Mouse (Mus musculus): ENCODE measurements at regions not wholly inside any gene's neighbourhood (a gene's known extent, or its start where the extent isn't known, plus 50 kb on each side); places are given as distances from the start of the nearest gene placed in this dataset.
A peak's percentile ranks its signal among the peaks of the same experiment; 100 is the strongest.

GRCm38 (mm10) chr9:41326772-41327560 is 165.5 kb upstream of the Ubash3b start:
- Histone ChIP-seq H3K4me1 (no peaks in the 10 kb centered on the region), H3K27ac (0 out of 2 replicates have a peak overlapping the region, but pooled peaks have one; percentile 45), H3K27me3 (replicated peaks) (no peaks in the 10 kb centered on the region), H3K4me2 (no peak overlapping the region), H3K4me3 (no peak overlapping the region), H3K9me3 (replicated peaks) (no peaks in the 10 kb centered on the region), H3K36me3 (no peaks in the 10 kb centered on the region), H3K9ac (no peak overlapping the region)
- 49% methylated on average over 10 of the region's 10 CpGs for WGBS (ENCODE audit: insufficient replicate concordance)
- no peak for ATAC-seq

GRCm38 (mm10) chr9:41321521-41321920 is 160.0 kb upstream of the Ubash3b start:
- no peaks in the 10 kb centered on the region for H3K27me3 ChIP-seq (replicated peaks)
- no peaks in the 10 kb centered on the region for H3K4me1 ChIP-seq
- H3K4me2 ChIP-seq, result no peak overlapping the region
- H3K4me3 ChIP-seq, result no peak overlapping the region
- H3K27ac ChIP-seq, result no peak overlapping the region
- H3K9ac ChIP-seq, result no peak overlapping the region
- no peaks in the 10 kb centered on the region for H3K9me3 ChIP-seq (replicated peaks)
- no peak for ATAC-seq
- WGBS (ENCODE audit: insufficient replicate concordance), result 53% methylated on average over 7 of the region's 7 CpGs
- H3K36me3 ChIP-seq, result no peaks in the 10 kb centered on the region

- Histone ChIP-seq H3K9me3 (replicated peaks) (no peaks in the 10 kb centered on the region), H3K27me3 (replicated peaks) (no peaks in the 10 kb centered on the region), H3K9ac (no peak overlapping the region), H3K27ac (no peak overlapping the region), H3K4me2 (no peak overlapping the region), H3K36me3 (no peaks in the 10 kb centered on the region), H3K4me1 (no peaks in the 10 kb centered on the region), H3K4me3 (no peak overlapping the region)
- WGBS (ENCODE audit: insufficient replicate concordance), result 38% methylated on average over 2 of the region's 2 CpGs
- ATAC-seq, result no peak
Measured at GRCm38 (mm10) chr9:41319066-41319465, 157.6 kb upstream of the Ubash3b start.

- no peak for ATAC-seq
- H3K9me3 ChIP-seq (replicated peaks), result no peaks in the 10 kb centered on the region
Measured at GRCm38 (mm10) chr9:41306229-41306628, 144.7 kb upstream of the Ubash3b start.

GRCm38 (mm10) chr9:41303494-41303828 is 142.0 kb upstream of the Ubash3b start:
- H3K27me3 ChIP-seq (replicated peaks), result no peaks in the 10 kb centered on the region; the same call in 1 of the 2 replicates
- no peak overlapping the region for H3K4me2 ChIP-seq
- H3K4me1 ChIP-seq, result no peaks in the 10 kb centered on the region
- no peak overlapping the region for H3K9ac ChIP-seq
- no peak for ATAC-seq
- H3K4me3 ChIP-seq, result no peak overlapping the region
- no peaks in the 10 kb centered on the region for H3K36me3 ChIP-seq
- WGBS (ENCODE audit: insufficient replicate concordance), result 63% methylated on average over 3 of the region's 3 CpGs
- no peaks in the 10 kb centered on the region for H3K9me3 ChIP-seq (replicated peaks)
- no peak overlapping the region for H3K27ac ChIP-seq

More at GRCm38 (mm10) chr9:41306229-41306628, 144.7 kb upstream of the Ubash3b start:
- H3K9ac ChIP-seq, result no peak overlapping the region
- H3K27me3 ChIP-seq (replicated peaks), result no peaks in the 10 kb centered on the region; the same call in 1 of the 2 replicates
- no peak overlapping the region for H3K4me2 ChIP-seq
- H3K4me1 ChIP-seq, result no peaks in the 10 kb centered on the region
- H3K27ac ChIP-seq, result no peak overlapping the region
- H3K4me3 ChIP-seq, result no peak overlapping the region
- no peaks in the 10 kb centered on the region for H3K36me3 ChIP-seq

- no peak overlapping the region for H3K4me3 ChIP-seq
Measured at GRCm38 (mm10) chr9:41302809-41303493, 141.5 kb upstream of the Ubash3b start.

GRCm38 (mm10) chr9:41286145-41286468 is 124.6 kb upstream of the Ubash3b start:
- Histone ChIP-seq H3K4me1 (no peaks in the 10 kb centered on the region), H3K27ac (no peak overlapping the region), H3K9ac (no peak overlapping the region), H3K4me2 (no peak overlapping the region), H3K4me3 (no peak overlapping the region), H3K9me3 (replicated peaks) (no peaks in the 10 kb centered on the region), H3K27me3 (replicated peaks) (no peaks in the 10 kb centered on the region), H3K36me3 (no peaks in the 10 kb centered on the region)
- 74% methylated on average over 4 of the region's 4 CpGs for WGBS (ENCODE audit: insufficient replicate concordance)
- no peak for ATAC-seq

More at GRCm38 (mm10) chr9:41302809-41303493, 141.5 kb upstream of the Ubash3b start:
- WGBS (ENCODE audit: insufficient replicate concordance), result 53% methylated on average over 8 of the region's 8 CpGs
- no peaks in the 10 kb centered on the region for H3K4me1 ChIP-seq
- no peaks in the 10 kb centered on the region for H3K9me3 ChIP-seq (replicated peaks)
- H3K36me3 ChIP-seq, result no peaks in the 10 kb centered on the region
- H3K27ac ChIP-seq, result no peak overlapping the region
- H3K4me2 ChIP-seq, result no peak overlapping the region
- no peaks in the 10 kb centered on the region; the same call in 1 of the 2 replicates for H3K27me3 ChIP-seq (replicated peaks)
- no peak overlapping the region for H3K9ac ChIP-seq
- no peak for ATAC-seq

GRCm38 (mm10) chr9:41285266-41286144 is 124.0 kb upstream of the Ubash3b start:
- WGBS (ENCODE audit: insufficient replicate concordance), result 53% methylated on average over 8 of the region's 8 CpGs
- no peak overlapping the region for H3K9ac ChIP-seq
- H3K4me1 ChIP-seq, result no peaks in the 10 kb centered on the region
- H3K27ac ChIP-seq, result no peak overlapping the region
- H3K4me3 ChIP-seq, result no peak overlapping the region
- no peak for ATAC-seq
- H3K9me3 ChIP-seq (replicated peaks), result no peaks in the 10 kb centered on the region
- H3K36me3 ChIP-seq, result no peaks in the 10 kb centered on the region
- H3K4me2 ChIP-seq, result no peak overlapping the region
- no peaks in the 10 kb centered on the region for H3K27me3 ChIP-seq (replicated peaks)

- H3K4me2 ChIP-seq, result no peak overlapping the region
Measured at GRCm38 (mm10) chr9:41277726-41278125, 116.2 kb upstream of the Ubash3b start.

GRCm38 (mm10) chr9:41273839-41274271 is 112.4 kb upstream of the Ubash3b start:
- WGBS (ENCODE audit: insufficient replicate concordance), result 21% methylated on average over 13 of the region's 13 CpGs
- H3K27ac ChIP-seq, result no peak overlapping the region
- peak overlapping the region; percentile 40 for H3K4me2 ChIP-seq
- no peak overlapping the region for H3K4me3 ChIP-seq
- no peaks in the 10 kb centered on the region for H3K4me1 ChIP-seq
- peaks cover 23% of the 10 kb centered on the region for H3K27me3 ChIP-seq (replicated peaks)
- H3K9ac ChIP-seq, result no peak overlapping the region
- no peaks in the 10 kb centered on the region for H3K36me3 ChIP-seq
- 0 out of 2 replicates have a peak, but pooled peaks cover 4% of the 10 kb centered on the region for H3K9me3 ChIP-seq (replicated peaks)
- no peak for ATAC-seq

More at GRCm38 (mm10) chr9:41277726-41278125, 116.2 kb upstream of the Ubash3b start:
- Histone ChIP-seq H3K27ac (no peak overlapping the region), H3K36me3 (no peaks in the 10 kb centered on the region), H3K9ac (no peak overlapping the region), H3K4me3 (no peak overlapping the region), H3K9me3 (replicated peaks) (0 out of 2 replicates have a peak, but pooled peaks cover 4% of the 10 kb centered on the region), H3K27me3 (replicated peaks) (peaks cover 19% of the 10 kb centered on the region), H3K4me1 (no peaks in the 10 kb centered on the region)
- 59% methylated on average over 2 of the region's 2 CpGs for WGBS (ENCODE audit: insufficient replicate concordance)
- no peak for ATAC-seq

GRCm38 (mm10) chr9:41273171-41273781 is 111.8 kb upstream of the Ubash3b start:
- Histone ChIP-seq H3K4me2 (peak overlapping the region; percentile 40), H3K27me3 (replicated peaks) (peaks cover 23% of the 10 kb centered on the region), H3K9ac (no peak overlapping the region), H3K9me3 (replicated peaks) (0 out of 2 replicates have a peak, but pooled peaks cover 4% of the 10 kb centered on the region), H3K4me3 (no peak overlapping the region), H3K36me3 (no peaks in the 10 kb centered on the region), H3K4me1 (no peaks in the 10 kb centered on the region), H3K27ac (no peak overlapping the region)
- no peak for ATAC-seq
- 4% methylated on average over 18 of the region's 18 CpGs for WGBS (ENCODE audit: insufficient replicate concordance)

All from liver, embryonic 12.5 days (tissue).